Mouse (Mus musculus) gastrocnemius, adult 2 months (tissue): Measurements from ENCODE around the gene Tbx6. TPM values are rescaled to one million over a fixed set of nuclear protein-coding genes. Genes with fewer than 3 reads are reported as not detected.

Experiments
- DNase-seq: peaks from one replicate; pipeline ENCODE4 v3.0.0; 2022
- H3K27ac ChIP-seq: fragments of 200-600 bp; 2 replicates; pipeline ENCODE4 v1.8.1; 2022; ENCODE audit warnings: mild to moderate bottlenecking
- H3K4me3 ChIP-seq: fragments of 200-600 bp; 2 replicates; pipeline ENCODE4 v1.8.1; 2022; ENCODE audit warnings: mild to moderate bottlenecking, moderate library complexity
- CTCF ChIP-seq: fragments of 200-600 bp; IDR thresholded peaks from 2 replicates; pipeline ENCODE4 v1.8.1; 2022; ENCODE audit warnings: antibody characterized with exemption, mild to moderate bottlenecking, moderate library complexity
- intact Hi-C: fragments of 180-260 bp; cut with DNase I; formaldehyde crosslinking; loops from one replicate; pipeline ENCODE4 v1.15.1; 2025
- long read RNA-seq, 2 experiments: library from polyadenylated mRNA; stranded (forward); transcript quantifications; one replicate each; pipeline ENCODE4 v2.0.0; 2021
- total RNA-seq, 2 experiments: library from RNA; stranded (reverse); gene quantifications; 2 replicates each; pipeline ENCODE4 v1.2.3; 2021

Tbx6 gene
- under 1 TPM; 0.42 to 0.48 TPM for total RNA-seq
- long read RNA-seq, experiment 1 = 0 reads
- long read RNA-seq, experiment 2 = 0 reads

DNA sequence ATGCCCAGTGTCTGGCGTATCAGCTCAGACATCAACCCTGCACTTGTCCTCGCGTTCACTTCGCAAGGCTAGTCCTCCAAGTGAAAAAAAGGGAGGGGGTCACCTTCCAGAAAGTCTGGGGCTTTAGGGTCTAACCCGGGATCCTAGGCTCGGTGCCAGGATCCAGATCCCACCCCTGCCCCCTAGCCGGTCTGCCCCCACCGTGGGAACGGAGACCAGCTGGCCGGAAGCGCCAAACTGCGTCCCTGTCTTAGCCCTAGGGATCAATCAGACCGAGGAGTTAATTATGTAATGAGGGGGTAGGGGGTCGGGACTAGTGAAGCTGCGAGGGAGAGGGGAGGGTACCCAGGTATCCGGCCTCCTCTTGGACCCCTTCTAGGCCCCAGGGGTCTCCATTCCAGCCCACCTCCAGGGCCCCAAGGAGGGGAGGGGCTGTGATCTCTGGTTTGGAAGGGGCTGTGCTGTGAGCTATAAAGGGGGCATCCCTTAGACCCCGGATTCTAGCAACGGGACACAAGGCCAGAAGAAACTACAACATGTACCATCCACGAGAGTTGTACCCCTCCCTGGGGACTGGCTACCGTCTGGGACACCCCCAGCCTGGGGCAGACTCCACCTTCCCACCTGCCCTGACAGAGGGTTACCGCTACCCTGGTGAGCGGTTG lies at the start of gene Tbx6:
Gene Tbx6 (plus strand): TSS at position 513 of the 665 bp plus-strand sequence.
- intact Hi-C loops = no loop called here
- no peak for TF ChIP-seq CTCF
- H3K4me3 ChIP-seq = peak within 1 kb of the TSS; percentile 75

DNA sequence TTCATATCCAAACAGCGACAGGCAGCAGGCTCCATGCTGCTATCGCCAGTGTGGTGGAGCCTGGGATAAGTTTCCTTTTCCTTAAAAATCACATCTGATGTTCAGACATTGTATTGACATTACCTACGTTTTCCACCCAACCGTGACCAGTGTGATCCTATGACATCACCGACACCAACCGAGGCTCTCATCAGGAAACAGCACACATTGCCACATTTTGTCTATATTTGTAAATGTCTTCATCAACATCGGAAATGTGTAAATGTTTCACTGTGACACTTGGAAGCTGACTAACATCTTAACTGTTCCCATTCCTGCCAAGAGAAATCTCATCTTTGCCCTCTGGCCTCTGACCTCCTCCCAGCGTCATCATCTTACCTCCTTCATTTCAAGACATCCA lies 45.2 kb upstream of the Tbx6 start:
- DNase-seq = no peak
- H3K27ac ChIP-seq = no peak overlapping the region
- intact Hi-C loops = no loop called here
- H3K4me3 ChIP-seq = no peak overlapping the region
- no peak for TF ChIP-seq CTCF

More for the DNA sequence above, at the start of gene Tbx6:
- DNase-seq = peak; percentile 67
- H3K27ac ChIP-seq = peak within 1 kb of the TSS; percentile 99

DNA sequence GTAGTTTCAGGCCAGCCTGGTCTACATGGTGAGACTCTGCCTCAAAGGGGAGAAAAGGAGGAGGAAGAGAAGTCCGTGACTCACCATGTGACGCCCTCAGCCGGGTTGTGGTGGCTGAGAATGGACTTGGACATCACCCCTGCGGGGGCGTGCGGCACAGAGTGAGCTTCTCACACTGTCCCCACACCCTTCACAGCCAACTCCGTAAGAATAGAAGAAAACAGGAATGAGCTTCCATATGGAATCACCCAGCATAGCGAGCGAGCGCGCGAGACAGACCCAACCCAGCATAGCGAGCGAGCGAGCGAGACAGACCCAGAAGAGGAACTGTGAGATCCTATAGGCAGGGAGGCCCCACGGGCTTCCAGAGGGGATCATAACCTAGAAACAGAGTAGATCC lies 41.7 kb upstream of the Tbx6 start:
- intact Hi-C loops = no loop called here
- TF ChIP-seq CTCF = no peak
- H3K27ac ChIP-seq = no peak overlapping the region
- no peak for DNase-seq
- H3K4me3 ChIP-seq = no peak overlapping the region

DNA sequence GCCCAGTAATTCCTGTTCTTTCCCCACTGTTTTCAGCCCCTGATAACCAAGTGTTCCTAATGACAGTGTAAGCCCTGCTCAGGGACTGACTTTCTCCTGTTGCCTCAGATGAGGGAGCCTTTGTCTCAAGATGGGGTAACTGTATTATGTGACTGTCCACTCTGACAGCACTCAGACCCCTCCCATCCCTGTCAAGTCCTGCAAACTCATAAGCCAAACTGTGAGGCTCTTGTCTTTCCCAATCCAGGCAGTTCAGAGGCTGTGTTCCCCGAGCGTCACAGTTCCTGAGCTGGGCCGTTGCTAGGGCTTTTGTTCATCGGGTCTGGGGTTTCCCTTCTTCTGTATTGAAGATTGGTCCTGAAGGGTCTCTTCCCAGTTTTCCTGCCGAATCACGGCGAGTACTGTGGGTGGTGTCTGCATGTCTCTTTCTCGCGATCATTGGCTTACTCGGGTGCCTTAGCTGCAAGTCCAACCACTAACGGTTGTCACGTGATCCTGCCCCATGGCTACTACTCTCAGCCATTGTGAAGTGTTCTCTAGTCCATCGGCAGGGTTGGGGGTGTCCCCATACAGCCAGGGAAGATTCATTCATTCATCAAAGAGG lies 41.0 kb upstream of the Tbx6 start:
- Histone ChIP-seq H3K4me3 (no peak overlapping the region), H3K27ac (no peak overlapping the region)
- intact Hi-C loops = no loop called here
- TF ChIP-seq CTCF = no peak
- no peak for DNase-seq

DNA sequence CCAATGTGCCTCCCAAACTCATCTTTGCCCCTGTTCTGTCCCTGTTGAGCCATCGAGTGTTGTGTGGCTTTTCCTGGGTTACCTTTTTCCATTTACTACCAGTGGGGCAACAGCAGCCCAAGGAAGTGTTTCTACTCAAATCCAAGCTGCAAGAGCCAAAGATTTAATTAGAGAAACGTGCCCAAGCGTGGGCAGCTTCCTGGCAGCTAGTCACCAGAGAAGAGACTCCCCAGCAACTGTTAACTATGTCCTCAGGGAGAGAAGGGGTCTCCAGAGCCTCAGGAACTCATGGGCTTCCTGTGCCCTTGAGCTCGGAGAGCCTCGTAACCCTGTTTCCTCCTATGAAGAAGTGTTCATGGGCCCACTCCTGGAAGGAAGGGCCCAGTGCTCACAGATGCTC lies 40.3 kb upstream of the Tbx6 start:
- no peak for TF ChIP-seq CTCF
- H3K4me3 ChIP-seq = no peak overlapping the region
- DNase-seq = no peak
- intact Hi-C loops = no loop called here
- no peak overlapping the region for H3K27ac ChIP-seq

DNA sequence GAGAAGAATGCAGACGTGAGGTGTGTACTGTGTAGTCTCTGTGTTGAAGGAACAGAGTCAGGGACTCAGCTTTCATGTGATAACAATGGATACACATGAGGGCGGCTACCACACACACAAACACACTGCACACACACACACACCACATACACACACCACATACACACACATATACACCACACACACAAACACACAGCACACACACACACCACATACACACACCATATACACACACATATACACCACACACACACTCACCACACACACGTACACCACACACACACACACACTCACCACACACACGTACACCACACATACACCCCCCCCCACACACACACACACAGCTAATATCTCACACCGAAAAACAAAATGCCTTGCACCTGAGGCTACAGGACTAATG lies 39.8 kb upstream of the Tbx6 start:
- TF ChIP-seq CTCF = no peak
- no peak for DNase-seq

DNA sequence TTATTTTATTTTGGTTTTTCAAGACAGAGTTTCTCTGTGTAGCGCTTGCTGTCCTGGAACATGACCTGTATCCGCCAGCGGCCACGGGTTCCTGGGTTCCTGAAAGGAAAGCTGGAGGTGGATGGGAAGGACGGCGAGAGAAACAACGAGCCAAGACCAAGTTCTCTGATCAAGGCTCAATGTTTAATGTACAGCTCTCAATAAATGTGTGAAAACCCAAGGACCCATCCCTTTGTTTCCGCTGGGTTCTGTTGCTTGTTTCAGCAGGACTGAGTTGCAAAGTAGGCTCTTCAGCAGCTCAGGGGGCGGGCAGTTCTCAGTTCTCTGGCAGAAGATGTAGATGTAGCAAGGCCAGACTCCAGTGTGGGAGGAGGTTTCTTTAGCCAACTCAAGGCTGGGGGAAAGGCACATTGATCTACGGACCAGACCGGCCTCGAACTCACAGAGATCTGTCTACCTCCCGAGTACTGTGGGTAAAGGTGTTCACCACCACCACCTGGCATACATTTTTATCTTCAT lies 39.3 kb upstream of the Tbx6 start:
- no peak overlapping the region for H3K4me3 ChIP-seq
- intact Hi-C loops = no loop called here
- H3K27ac ChIP-seq = no peak overlapping the region
- no peak for DNase-seq
- no peak for TF ChIP-seq CTCF

More for the DNA sequence above, 39.8 kb upstream of the Tbx6 start:
- intact Hi-C loops = no loop called here
- Histone ChIP-seq H3K27ac (no peak overlapping the region), H3K4me3 (no peak overlapping the region)

DNA sequence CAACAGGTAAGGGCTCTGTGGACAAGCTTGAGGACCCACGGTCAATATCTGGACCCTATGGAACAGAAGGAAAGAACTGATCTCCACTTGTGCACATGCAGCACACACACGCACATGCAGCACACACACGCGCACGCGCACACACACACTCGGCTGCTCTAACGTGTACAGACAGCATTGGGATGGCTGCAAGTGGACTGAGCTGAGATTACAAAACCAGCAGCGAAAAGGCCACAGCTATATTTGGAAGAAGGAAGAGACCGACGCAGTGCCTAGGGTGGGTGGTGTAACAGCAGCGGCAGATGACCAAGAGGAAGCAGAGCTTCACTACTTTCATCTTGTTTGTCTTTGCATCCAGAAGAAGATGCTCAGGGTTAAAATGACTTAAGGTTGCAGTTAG lies 35.2 kb upstream of the Tbx6 start:
- no peak for TF ChIP-seq CTCF
- Histone ChIP-seq H3K27ac (peak overlapping the region; percentile 72), H3K4me3 (peak overlapping the region; percentile 43)
- intact Hi-C loops = no loop called here
- DNase-seq = no peak

DNA sequence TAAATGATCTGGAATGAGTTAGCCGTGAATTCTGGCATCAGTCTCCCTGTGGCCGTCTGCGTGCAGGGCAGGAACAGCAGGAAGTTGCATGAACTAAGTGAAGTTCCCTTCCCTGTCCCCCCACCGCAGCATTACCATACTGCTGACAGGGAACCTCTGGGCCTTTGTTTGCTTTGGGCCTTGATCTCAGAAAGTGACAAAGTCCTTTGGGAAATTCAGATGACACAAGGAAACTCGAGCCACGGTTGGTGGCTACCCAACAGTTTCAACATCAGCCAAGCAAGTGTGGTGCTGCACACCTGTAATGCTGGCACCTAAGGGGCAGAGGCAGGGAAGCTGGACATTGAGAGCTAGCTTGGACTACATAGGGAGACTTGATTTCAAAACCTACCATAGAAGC lies 34.5 kb upstream of the Tbx6 start:
- no peak for DNase-seq
- intact Hi-C loops = no loop called here
- Histone ChIP-seq H3K4me3 (peak overlapping the region; percentile 43), H3K27ac (peak overlapping the region; percentile 72)
- no peak for TF ChIP-seq CTCF

DNA sequence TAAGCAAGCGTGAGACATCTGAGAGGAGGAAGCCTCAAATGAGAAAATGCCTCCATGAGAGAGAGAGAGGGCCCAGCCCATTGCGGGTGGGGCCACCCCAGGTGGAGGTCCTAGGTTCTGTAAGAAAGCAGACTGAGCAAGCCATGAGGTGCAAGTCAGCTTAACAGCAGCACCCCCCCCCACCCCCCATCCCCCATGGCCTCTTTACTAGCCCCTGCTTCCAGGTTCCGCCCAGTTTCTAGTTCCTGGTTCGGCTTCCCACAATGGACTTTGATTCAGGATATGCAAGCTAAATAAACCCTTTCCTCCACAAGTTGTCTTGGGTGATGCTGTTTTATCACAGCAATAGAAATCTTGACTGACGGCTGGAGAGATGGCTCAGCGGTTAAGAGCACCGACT lies 32.5 kb upstream of the Tbx6 start:
- intact Hi-C loops = no loop called here
- no peak for TF ChIP-seq CTCF
- no peak overlapping the region for H3K27ac ChIP-seq
- H3K4me3 ChIP-seq = no peak overlapping the region
- DNase-seq = no peak

DNA sequence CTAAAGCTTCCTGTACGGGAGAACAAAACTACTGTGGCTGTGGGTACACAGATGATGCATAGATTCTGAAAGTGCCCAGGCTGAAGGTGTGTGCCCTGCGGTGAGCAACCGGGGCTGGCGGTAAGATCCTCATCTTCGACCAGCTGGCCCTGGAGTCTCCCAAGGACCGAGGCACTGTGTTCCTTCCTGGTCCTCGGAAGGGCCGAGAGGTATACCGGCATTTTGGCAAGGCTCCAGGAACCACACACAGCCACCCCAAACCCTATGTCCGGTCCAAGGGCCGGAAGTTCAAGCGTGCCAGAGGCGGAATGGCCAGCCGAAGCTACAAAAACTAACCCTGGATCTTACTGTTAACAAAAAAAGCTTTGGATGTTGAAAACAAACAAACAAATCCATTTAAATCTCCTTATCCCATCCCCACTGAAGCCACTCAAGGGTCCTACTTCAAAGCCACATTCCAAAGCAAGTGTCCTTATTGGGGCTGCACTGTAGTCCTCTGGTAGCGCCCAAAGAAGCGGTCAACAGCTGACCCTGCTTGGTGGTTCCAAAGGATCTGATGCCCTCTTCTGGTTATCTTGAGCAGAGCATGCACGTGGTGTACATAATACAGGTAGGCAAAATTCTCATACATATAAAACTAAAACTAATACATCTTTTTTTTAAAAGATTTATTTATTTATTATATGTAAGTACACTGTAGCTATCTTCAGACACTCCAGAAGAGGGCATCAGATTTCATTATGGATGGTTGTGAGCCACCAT lies 31.5 kb upstream of the Tbx6 start:
- intact Hi-C loops = loop anchor here (5.0 to 10.0 kb wide), 2 partner anchors 275 to 363 kb away; partner anchors contain the start of genes Gm42742, Maz and Prrt2
- no peak for DNase-seq
- H3K4me3 ChIP-seq = no peak overlapping the region
- no peak overlapping the region for H3K27ac ChIP-seq
- peak; percentile 7; the same call in 1 of the 2 replicates for TF ChIP-seq CTCF

DNA sequence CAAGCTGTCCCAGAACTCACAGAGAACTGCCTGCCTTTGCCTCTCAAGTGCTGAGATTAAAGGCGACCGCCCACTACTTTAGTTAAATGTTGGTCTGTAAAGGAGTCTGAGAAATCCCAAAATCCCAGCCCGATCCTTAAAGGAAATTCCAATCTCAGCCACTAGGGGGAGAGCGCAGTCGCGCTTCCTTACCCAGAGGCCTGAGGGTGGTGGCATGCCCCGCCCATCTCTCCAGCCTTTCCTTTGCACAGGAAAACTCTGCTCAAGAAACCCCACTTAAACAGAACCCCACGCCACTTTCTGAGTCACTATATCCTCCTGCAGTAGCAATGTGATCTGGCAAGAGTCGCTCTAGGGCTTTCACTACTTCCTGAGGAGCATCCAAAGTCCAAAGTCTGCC lies 26.4 kb upstream of the Tbx6 start:
- TF ChIP-seq CTCF = peak; percentile 94
- intact Hi-C loops = loop anchor here (5.0 to 10.0 kb wide), 3 partner anchors 142 to 357 kb away; partner anchors contain the start of genes Gm42742, Maz and Prrt2
- Histone ChIP-seq H3K27ac (peak overlapping the region; percentile 79), H3K4me3 (peak overlapping the region; percentile 26)
- DNase-seq = peak; percentile 82

DNA sequence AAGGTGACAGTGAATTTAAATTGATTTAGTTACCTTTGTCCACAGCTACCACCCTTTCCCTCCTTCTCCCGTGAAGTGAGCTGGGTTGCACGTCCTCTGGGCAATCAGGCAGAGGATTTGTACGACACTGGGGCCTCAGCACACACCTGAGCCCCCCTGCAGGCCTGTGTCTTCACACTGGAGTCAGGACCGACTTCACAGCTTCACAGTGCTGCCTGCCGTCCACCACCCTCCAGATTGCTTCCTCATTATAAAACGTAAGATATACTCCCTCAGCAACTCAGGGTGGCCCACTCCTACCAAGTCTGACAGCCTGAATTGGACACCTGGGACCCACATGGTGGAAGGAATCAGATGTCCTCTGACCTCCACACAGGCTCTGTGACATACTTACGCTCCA lies 22.7 kb upstream of the Tbx6 start:
- no peak overlapping the region for H3K27ac ChIP-seq
- intact Hi-C loops = loop anchor here (5.0 to 10.0 kb wide), 2 partner anchors 139 to 266 kb away; partner anchors contain the start of genes Gm42742, Maz and Prrt2
- TF ChIP-seq CTCF = no peak
- no peak for DNase-seq
- no peak overlapping the region for H3K4me3 ChIP-seq
